Mouse (Mus musculus): ENCODE data around the gene Cd47.
A peak's percentile ranks its signal among the peaks of the same experiment; 100 is the strongest.

Gene Cd47

DNA sequence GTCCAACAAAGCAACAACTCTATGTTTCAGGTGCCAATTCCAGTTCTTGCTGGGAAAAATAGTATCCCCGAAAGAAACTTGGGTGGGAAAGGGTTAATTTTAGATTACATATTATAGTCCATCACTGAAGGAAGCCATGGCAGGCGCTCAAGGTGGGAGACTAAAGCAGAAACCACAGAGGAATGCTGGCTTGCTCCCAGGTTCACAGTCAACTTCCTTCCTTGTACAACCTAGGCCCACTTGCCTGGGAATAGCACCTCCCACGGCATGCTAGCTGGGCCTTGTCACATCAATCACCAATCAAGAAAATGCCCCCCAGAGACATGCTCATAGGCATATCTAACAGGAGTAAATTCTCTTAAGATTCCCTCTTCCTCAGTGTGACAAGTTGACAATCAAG, 32.0 kb downstream of the Cd47 start:
- peak; percentile 45 for DNase-seq (ENCODE audit: low read depth, low spot score)

- DNase-seq (ENCODE audit: low read depth, low spot score) = no peak
Observed at GRCm38 (mm10) chr16:49834130-49834693, 33.9 kb downstream of the Cd47 start.

DNA sequence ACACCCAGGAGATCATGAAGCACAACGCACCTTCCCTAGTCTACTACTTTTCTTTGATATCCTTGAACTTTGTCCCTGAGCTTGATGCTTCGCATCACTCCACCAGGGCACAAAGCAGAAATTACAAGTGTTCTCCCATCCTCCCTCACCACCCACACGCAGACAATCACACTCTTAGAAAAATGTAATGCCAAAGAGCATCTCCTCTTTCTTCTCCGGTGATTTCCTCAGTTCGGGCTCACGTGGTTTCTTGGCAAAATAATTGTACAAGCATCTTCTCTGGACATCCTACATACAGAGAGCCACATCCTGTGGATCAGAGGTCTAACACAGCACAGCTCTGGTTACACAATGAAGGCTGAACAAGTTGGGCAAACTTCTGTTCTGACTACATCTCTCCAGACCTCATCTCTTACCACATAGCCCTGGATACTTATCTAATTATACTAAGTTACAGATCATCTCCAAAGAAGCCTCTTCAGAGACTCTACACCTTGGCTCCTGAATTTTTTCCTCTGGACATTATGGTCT, 36.4 kb downstream of the Cd47 start:
- DNase-seq (ENCODE audit: low read depth, low spot score) = no peak

DNA sequence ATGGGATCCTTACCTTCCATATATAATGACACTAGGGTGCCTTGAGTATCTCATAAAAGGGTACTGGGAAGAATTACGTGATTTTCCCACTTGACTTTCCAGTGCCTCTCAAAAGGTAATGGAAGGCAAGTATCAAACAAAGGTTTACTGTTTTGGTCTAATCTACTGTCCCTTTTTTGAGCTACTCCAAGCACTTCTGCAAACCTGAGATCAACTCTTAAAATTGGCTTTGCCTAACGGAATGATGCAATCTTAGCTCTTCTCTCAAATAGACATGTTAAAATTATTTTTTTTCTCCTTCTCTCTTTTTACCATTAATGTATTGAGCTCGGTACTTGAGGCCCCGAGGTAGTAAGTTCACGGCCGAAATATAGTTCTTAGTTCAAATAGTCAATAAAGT, 38.6 kb downstream of the Cd47 start:
- DNase-seq (ENCODE audit: low read depth, low spot score) = no peak

DNA sequence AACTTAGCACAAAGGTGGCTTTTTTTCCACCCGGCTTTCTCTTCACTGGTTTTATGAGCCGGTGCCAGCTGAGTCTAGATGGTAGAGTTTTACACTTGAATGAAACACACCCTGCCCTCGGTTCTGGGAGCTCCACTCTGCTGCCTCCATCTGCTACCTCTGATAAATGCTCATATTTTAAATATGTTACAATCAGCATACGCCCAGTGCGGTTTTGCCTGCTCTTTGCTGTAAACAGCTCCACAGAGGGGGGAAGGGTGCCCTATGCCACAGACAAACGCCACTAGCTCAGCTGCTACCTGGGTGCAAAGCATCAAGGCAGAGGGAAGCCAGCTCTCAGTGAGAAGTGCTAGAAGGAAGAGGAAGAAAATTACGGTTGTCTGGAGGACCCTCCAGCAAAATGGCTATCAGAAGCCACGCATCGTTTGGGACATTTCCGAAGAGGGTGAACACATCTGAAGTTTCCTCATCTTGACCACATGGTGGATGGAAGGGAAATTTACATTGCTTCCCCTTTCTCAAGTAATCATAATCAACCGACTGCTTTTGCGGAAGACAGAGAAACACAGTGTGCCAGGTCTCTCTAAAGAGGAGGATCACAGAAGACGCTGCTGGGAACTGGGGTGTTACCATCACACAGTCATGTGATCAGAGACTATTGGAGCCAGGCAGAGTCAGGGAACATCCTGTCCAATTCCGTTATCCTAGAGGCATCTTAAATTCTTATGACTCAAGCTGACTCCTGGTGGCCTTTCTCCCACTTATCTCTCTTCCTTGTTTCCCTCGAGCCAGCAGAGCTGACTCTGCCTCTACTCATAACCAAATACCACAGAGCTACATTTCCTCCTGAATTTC, 39.6 kb downstream of the Cd47 start:
- peak; percentile 98 for DNase-seq (ENCODE audit: low read depth, low spot score)

GRCm38 (mm10) chr16:49843723-49844122, 43.4 kb downstream of the Cd47 start:
- no peak for DNase-seq (ENCODE audit: low read depth, low spot score)

GRCm38 (mm10) chr16:49847224-49848003, 47.1 kb downstream of the Cd47 start:
- DNase-seq (ENCODE audit: low read depth, low spot score) = no peak

GRCm38 (mm10) chr16:49848651-49849050, 48.3 kb downstream of the Cd47 start:
- no peak for DNase-seq (ENCODE audit: low read depth, low spot score)

DNA sequence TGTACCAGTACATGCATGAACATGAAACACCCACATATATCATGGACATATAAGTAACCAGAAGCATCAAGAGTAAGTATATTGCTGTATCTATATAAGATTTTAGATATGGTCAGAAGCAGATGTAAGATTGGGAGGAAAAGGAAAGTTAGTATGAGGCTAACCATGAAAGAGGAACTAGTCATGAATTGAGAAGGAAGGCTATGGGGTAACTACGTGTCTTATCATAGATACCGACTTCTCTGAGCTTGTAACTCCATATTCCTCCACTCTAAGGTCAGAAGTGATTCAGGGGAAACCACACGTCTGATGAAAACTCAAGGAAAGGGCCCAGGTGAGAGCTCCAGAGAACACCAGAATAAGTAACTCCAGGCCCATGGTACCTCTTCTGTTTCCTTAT, 52.6 kb downstream of the Cd47 start:
- DNase-seq (ENCODE audit: low read depth, low spot score) = no peak

- DNase-seq (ENCODE audit: low read depth, low spot score) = no peak
Observed at GRCm38 (mm10) chr16:49853633-49854032, 53.3 kb downstream of the Cd47 start.

DNA sequence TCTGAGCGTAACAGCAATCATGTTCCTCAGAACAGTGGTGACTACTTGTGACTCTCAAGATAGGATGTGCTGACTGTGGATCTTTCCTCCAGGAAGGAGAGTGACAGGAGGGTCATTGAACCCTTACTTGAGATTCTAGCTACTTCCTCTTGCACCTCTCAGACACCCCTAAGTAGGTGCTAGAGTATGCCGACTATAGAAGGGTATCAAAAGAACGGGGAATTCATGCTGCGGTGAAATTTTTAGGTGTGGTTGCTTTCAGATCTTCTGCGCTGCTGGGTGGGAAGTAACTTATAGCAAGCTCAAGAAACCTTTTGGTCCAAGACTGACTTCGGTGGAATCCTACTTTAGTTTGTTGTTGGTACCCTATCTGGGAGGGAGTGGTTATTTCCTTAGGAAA, 53.9 kb downstream of the Cd47 start:
- DNase-seq (ENCODE audit: low read depth, low spot score) = peak; percentile 21

GRCm38 (mm10) chr16:49854931-49855835, 54.9 kb downstream of the Cd47 start:
- DNase-seq (ENCODE audit: low read depth, low spot score) = peak; percentile 93

- peak; percentile 74 for DNase-seq (ENCODE audit: low read depth, low spot score)
Observed at GRCm38 (mm10) chr16:49855836-49856503, 55.6 kb downstream of the Cd47 start.

DNA sequence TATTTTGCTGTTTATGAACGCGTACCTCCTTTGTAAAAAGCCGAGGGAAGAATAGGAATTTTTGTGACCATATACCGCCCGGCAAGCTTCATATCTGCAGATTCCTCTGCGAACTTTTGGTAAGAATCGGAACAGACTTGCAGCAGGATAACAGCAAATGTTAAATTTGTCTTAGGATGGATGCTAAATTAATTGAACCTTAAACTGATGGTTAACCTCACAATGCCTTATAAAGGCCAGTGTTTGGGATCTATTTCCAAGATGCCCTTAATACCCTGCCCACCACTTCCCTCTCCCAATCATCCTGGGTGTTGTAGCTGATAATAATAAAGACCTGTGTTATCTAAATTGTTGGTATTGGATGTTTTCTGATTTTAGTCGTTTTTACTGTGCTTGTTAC, 56.3 kb downstream of the Cd47 start:
- DNase-seq (ENCODE audit: low read depth, low spot score) = peak; percentile 47

DNA sequence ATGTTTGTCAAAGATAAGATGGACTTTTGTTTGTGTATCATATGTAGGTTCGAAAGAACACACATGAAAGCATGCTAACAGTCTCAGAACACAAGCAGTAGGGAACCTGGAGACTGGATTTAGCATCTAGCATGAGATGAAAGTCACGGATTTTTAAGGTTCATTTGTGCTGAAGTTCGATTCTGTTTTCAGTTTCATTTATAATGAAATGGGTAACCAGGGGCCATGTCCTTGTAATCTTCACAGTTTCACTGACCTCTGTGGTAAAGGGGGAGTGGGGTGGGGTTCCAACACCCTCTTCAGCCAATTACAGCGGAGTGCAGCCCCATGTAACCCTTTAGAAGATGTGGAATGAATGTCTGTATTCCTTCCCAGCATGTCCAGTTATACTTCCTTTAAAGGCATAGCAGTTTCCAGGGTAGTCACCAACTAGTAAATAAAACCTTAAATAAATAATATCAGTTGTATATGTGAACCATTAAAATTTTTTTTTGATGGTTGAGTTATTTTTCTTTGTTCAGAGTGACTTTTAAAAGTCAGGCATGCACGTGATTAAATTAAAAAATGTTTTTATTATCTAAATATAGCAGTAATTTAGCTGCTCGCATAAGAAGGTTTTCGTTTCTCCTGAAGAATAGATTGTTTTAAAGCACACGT, 57.3 kb downstream of the Cd47 start:
- peak; percentile 70 for DNase-seq (ENCODE audit: low read depth, low spot score)

DNA sequence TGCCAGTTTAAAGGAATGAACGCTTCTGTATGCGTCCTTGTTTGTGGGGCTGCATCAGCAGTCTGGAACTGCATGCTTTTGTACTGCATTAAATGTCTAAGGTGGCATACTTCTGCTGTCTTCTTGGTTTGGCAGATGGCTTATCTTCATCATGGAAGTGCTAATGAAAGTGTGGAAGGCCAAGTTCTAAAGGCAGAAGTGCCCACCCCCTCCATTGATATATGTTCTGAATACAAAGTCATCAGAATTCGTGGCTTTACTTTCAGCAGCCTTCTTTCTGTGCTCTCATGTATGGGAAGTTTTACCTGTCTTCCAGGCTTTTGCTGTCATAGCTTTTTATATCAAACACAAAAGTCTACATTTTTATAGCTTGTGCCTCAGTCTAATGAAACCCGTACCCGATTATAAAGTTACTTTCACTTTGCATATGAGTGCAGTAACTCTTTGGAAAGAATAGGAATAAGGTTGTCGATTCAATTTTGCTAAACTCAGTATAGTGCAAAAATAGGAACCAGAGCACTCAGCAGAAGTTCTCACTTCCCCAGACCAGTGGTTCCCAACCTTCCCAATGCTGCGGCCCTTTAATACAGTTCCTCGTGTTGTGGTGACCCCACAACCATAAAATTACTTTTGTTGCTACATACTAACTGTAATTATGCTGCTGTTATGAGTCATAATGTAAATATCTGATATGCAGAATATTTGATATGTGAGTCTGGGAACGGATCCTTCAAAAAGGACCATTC, 58.0 kb downstream of the Cd47 start:
- DNase-seq (ENCODE audit: low read depth, low spot score) = no peak

- DNase-seq (ENCODE audit: low read depth, low spot score) = peak; percentile 99
Observed at GRCm38 (mm10) chr16:49858907-49859853, 58.8 kb downstream of the Cd47 start.

GRCm38 (mm10) chr16:49861986-49862385, 61.7 kb downstream of the Cd47 start:
- DNase-seq (ENCODE audit: low read depth, low spot score) = no peak

Measured in 3T3-L1 (cell line).